Mouse (Mus musculus) urinary bladder, postnatal 14 days (tissue): ENCODE measurements around the gene Gtf3c2.

Experiments used
- DNase-seq: peaks from one replicate; pipeline ENCODE4 v3.0.0; 2021; ENCODE audit warnings: low spot score

The Gtf3c2 gene

GRCm38 (mm10) chr5:31198170-31198569, 18.2 kb upstream of the Gtf3c2 start:
- no peak for DNase-seq

- DNase-seq, result no peak
Observed at GRCm38 (mm10) chr5:31197072-31197471, 17.1 kb upstream of the Gtf3c2 start.

- no peak for DNase-seq
Observed at GRCm38 (mm10) chr5:31196207-31196606, 16.3 kb upstream of the Gtf3c2 start.

GRCm38 (mm10) chr5:31195671-31196070, 15.7 kb upstream of the Gtf3c2 start:
- no peak for DNase-seq

- no peak for DNase-seq
Observed at GRCm38 (mm10) chr5:31194486-31195485, 14.8 kb upstream of the Gtf3c2 start.

- DNase-seq, result no peak
Observed at GRCm38 (mm10) chr5:31193631-31194281, 13.8 kb upstream of the Gtf3c2 start.

- DNase-seq, result peak; percentile 99
Observed at GRCm38 (mm10) chr5:31192939-31193630, 13.1 kb upstream of the Gtf3c2 start, which contains the start of the genes Snx17 and Eif2b4. TSS of gene Snx17 (plus strand) at chr5:31193227. TSS of gene Eif2b4 (minus strand) at chr5:31193430.

GRCm38 (mm10) chr5:31192045-31192938, 12.3 kb upstream of the Gtf3c2 start:
- peak; percentile 81 for DNase-seq

- DNase-seq, result no peak
Observed at GRCm38 (mm10) chr5:31190201-31190600, 10.3 kb upstream of the Gtf3c2 start.

- no peak for DNase-seq
Observed at GRCm38 (mm10) chr5:31188223-31188840, 8.4 kb upstream of the Gtf3c2 start.

- no peak for DNase-seq
Observed at GRCm38 (mm10) chr5:31183678-31184077, 3.7 kb upstream of the Gtf3c2 start.

GRCm38 (mm10) chr5:31181183-31181770, 1.3 kb upstream of the Gtf3c2 start:
- no peak for DNase-seq

- no peak for DNase-seq
Observed at GRCm38 (mm10) chr5:31179301-31179765, 611 bp downstream of the Gtf3c2 start.

- DNase-seq, result no peak
Observed at GRCm38 (mm10) chr5:31168630-31169029, 11.3 kb downstream of the Gtf3c2 start.

GRCm38 (mm10) chr5:31164878-31165277, 15.1 kb downstream of the Gtf3c2 start:
- DNase-seq, result no peak

GRCm38 (mm10) chr5:31162462-31162861, 17.5 kb downstream of the Gtf3c2 start:
- DNase-seq, result no peak

GRCm38 (mm10) chr5:31154152-31154553, 25.8 kb downstream of the Gtf3c2 start, which contains the start of gene Mpv17:
TSS of gene Mpv17 (minus strand) at chr5:31154251.
- peak; percentile 82 for DNase-seq

GRCm38 (mm10) chr5:31153516-31154151, 26.3 kb downstream of the Gtf3c2 start:
- no peak for DNase-seq

- peak; percentile 35 for DNase-seq
Observed at GRCm38 (mm10) chr5:31151746-31152145, 28.2 kb downstream of the Gtf3c2 start.

GRCm38 (mm10) chr5:31149781-31150180, 30.2 kb downstream of the Gtf3c2 start:
- DNase-seq, result no peak
